Mouse (Mus musculus) hindlimb bud, embryonic 11.5 days (tissue): ENCODE measurements around the gene Ascl5.

Source experiments
- DNase-seq: peaks from one replicate; pipeline ENCODE4 v3.0.0-alpha.2; 2012; ENCODE audit warnings: low read depth, low spot score; ENCODE audit errors: extremely low spot score

Ascl5 gene

DNA sequence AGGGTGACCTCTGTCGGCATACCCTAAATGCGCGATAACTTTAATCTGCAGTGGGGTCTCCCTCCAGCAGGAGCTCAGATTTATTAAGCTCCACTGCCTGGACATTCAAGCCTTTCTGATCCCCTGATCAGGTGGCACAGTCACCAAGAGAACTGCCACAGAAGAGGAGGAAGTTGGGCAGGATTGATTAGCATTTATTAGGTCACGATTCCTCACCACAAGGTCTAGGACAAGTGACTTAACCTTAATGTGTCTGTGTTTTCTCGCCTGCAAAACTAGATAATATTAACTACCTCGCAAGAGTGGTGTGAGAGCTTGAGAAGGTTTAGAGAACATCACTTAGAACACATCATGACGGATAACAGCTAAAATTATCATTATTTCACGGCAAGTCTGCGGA, 2.7 kb upstream of the Ascl5 start:
- no peak for DNase-seq

GRCm38 (mm10) chr1:136051013-136051315, 360 bp downstream of the Ascl5 start:
- no peak for DNase-seq

DNA sequence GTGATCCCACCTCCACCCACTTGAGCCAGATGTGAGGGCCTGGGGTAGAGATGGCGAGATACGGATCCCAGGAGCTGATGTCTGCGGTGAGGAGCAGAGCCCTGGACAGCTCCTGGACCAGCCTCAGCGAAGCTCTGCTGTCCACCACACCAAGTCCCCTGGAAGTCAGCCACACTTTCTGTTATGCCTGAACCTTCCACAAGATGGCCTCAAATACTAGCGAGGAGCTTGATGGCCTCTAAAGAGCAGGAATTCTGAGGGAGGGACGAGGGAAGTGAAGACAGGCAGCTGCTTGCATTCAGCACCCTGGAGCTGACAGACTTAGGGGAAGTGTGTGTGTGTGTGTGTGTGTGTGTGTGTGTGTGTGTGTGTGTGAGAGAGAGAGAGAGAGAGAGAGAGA, 861 bp downstream of the Ascl5 start:
- DNase-seq, result peak; percentile 83

- DNase-seq, result no peak
These were observed 1.9 kb downstream of the Ascl5 start, which contains the start of gene Cacna1s for GRCm38 (mm10) chr1:136052547-136052946. Gene Cacna1s (plus strand): TSS chr1:136052750.

DNA sequence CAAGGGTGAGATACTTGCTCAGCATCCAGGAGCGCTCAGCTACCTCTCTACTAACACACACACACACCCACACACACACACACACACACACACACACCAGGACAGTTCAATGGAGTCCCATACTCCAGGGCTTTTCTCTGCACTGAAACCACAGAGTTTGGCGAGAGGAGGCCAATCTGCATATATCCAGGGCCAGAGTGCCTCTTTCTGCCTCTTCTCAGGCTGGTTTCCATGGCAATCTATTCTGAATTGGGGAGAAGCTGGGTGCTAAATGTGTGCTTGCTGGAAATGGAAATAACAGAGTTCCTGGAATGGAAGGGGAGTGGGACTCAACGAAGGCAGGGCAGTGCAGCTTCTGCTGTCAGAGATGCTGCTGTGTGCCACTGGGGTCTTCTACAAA, 5.2 kb downstream of the Ascl5 start:
- DNase-seq, result no peak

DNA sequence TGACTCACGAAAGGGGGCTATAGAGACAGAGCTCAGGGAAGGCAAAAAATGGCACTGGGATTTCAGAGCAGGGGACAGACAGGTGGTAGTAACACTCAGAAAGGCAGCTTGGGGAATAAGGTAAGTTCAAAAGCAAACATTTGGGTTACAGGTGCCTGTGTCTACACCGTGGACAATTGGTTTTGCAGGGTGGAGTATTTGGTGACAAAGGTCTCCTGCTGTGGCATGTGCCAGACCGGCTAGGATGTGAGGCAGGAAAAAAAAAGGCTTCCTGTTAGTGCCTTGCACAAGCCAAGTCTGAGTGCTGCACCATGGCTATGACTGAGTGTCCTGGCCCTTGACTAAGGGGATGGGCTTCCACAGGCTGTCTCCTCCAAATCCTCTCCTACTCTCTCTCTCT, 8.0 kb downstream of the Ascl5 start:
- DNase-seq, result no peak

GRCm38 (mm10) chr1:136061041-136061789, 10.6 kb downstream of the Ascl5 start:
- DNase-seq, result no peak

- DNase-seq, result no peak
These were observed 11.2 kb downstream of the Ascl5 start for GRCm38 (mm10) chr1:136061790-136062141.

DNA sequence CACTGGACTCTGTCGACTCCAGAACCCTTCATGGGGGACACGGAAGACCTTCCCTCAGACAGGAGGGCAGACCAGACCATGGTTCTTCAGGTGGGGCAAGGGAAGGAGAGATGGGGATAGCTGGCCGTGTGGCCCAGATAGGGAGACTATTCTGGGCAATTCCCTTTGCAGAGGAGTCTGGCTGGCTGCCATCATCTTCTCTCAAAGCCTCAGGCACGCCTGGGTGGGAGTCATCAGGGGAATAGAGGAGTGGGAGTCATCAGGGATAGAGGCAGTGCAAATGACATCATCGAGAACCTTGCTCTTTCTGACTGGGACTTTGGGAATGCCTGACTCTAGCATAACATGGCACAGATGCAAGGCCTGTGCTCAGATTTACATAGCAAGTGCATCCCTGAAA, 13.4 kb downstream of the Ascl5 start:
- DNase-seq, result no peak

DNA sequence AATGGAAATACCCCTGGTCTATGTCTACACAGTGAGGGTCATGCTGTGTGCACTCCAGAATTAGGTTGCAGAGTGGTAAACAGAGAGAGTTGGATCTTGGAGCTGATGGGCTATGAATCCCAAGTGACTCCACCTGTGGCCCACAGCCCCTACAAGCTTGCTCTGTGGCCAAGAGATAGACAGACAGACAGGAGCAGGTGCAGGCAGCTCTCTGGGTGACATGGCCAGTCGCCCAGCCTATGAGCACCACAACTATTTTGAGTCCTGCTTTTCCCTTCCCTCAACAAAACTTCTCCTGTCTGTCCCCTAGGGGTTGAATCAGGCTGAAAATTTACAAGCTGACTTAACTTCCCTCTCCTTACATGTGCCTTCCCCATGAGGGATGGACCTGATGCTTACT, 16.0 kb downstream of the Ascl5 start:
- DNase-seq, result no peak

DNA sequence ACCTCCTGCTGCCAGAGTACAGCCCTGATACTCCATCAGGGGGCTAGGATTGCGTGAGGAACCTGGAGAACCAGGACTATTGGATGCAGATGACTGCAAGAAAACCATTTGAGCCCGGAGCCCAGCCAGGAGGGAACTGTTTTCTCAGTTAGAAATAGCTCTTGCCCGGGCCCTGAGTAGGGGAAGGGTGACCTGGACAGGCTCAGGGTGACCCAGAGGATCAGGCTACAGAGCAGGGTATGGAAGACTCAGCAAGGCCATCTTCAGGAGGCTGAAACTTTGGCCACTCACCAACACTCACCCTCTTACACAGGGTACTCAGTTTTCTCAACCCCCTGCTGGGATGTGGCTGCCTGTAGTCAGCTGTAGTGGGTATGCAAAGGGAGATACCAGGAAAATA, 17.0 kb downstream of the Ascl5 start:
- no peak for DNase-seq

- no peak for DNase-seq
These were observed 25.5 kb downstream of the Ascl5 start for GRCm38 (mm10) chr1:136076086-136076485.

DNA sequence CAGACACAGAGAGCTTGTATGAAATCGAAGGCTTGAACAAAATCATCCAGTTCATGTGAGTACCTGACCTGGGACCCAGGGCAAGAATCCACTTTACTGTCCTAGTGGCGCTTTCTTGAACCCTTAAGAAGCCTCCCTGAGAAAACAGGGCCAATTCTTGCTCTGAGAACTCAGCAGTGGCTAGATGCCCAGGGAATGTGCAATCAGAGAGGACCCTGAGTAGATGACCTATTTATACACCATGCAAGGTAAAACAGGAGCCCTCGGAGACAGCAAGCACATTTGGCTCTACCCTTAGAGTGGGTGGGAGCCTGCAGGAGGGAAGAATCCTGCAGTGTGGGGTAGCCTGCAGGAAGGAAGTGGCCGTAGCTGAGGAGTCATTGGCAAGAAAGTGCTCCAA, 27.1 kb downstream of the Ascl5 start:
- no peak for DNase-seq

DNA sequence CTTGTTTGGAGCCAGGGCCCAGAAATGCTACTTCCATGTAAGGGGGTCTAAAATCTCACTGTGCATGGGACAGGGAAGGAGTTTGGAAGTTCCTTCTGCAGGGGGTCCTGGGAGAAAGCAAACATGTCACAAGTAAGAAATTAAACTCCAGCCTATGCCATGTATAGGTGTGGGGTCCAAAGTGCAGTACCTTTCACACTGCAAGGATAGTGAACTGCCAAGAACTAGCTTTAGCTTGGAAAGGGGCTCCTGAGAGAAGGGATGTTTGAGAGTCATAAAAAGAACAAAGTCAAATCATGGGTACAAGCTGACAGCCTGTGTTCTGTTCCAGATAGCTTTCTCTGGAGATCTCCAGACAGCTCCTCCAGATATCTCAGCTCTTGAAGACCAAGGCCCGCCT, 30.6 kb downstream of the Ascl5 start:
- no peak for DNase-seq

DNA sequence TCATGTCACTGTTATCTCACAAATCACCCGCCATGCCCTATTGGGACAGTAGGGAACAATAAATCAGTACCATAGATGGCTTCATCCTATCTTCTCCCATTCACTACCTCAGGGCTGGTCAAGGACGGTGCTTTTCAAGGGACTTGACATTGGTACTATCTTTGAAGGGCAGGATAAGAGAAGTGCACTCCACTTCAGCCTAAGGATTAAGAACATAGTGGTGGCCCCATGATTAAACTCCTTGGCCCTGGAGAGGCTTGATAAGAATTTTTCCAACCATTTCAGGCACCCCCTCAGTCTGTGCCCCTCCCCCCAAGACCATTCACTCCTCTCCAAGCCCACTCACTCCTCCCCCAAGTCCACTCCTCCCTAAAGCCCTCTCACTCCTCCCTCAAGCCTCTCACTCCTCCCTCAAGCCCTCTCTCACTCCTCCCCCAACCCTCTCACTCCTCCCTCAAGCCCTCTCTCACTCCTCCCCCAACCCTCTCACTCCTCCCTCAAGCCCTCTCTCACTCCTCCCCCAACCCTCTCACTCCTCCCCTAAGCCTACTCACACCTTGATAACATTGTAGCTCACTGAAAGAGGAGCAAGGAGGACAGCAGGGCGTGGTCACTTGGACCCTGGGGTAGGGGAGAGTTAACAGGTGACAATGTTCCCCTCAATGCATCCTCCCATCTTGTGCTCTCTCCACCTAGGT, 35.5 kb downstream of the Ascl5 start:
- no peak for DNase-seq

- DNase-seq, result no peak
These were observed 39.0 kb downstream of the Ascl5 start for GRCm38 (mm10) chr1:136089368-136090165.

- no peak for DNase-seq
These were observed 43.1 kb downstream of the Ascl5 start for GRCm38 (mm10) chr1:136093726-136094125.

DNA sequence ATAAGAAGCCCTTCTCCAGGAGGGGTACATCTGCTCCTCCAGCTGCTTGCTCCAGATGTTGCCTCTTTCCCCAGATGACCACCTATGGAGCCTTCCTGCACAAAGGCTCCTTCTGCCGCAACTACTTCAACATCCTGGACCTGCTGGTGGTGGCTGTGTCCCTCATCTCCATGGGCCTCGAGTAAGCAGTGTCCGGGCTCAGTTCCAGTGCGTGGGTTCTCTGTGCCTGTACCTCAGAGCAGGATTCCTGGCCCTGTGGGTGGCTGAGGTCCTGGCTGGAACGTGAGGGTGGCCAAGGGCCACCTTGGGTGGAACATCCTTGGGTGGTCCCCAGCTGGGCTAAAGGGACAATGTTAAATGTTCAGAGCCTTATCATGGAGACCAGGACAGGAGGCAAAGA, 44.2 kb downstream of the Ascl5 start:
- DNase-seq, result no peak
